Mouse (Mus musculus): ENCODE measurements around the gene Sept4.

Gene Sept4

GRCm38 (mm10) chr11:87571361-87571950 is 2.8 kb downstream of the Sept4 start:
- no peak for TF ChIP-seq GATA4 (IDR thresholded peaks at IDR 0.05; ENCODE audit: insufficient replicate concordance, low read length)

GRCm38 (mm10) chr11:87573751-87574150 is 5.0 kb downstream of the Sept4 start:
- TF ChIP-seq GATA4 (IDR thresholded peaks at IDR 0.05; ENCODE audit: insufficient replicate concordance, low read length) = no peak

GRCm38 (mm10) chr11:87574520-87575180 is 5.9 kb downstream of the Sept4 start:
- TF ChIP-seq GATA4 (IDR thresholded peaks at IDR 0.05; ENCODE audit: insufficient replicate concordance, low read length) = no peak

GRCm38 (mm10) chr11:87577601-87578248 is 9.0 kb downstream of the Sept4 start:
- TF ChIP-seq GATA4 (IDR thresholded peaks at IDR 0.05; ENCODE audit: insufficient replicate concordance, low read length) = no peak

DNA sequence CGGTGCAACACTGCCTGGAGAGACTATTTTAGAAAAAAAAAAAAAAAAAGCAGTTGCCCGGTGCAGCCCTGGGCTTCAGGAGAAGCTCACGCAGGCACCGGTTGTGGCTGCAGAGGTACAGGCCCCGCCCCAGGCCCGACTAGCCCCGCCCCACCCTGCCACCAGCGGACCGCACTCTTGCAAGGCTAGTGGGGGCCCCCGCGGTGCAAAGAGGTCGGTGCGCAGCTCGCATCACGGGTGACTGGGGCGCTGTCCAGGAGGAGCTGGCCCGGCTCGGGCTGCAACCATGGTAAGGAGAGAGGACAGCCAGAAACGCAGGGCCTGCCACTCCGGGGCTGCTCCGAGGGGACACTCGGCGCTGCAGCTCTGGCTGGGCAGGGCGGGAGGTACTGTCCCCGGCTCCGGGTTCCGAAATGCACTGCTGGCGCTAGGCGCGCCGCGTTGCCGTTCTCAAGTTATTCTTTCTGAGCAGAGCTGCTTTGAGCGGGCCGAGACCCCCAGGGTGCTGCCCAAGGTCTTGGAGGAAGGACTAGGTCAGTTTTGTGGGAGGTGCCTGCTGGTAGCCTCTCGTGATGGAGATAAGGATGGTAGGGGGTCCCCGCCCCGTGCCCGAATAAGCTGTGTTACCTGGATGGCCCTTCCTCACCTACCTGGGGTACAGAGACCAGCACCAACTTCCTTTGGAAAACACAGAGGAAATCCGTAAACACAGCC is 9.7 kb downstream of the Sept4 start:
- TF ChIP-seq GATA4 (IDR thresholded peaks at IDR 0.05; ENCODE audit: insufficient replicate concordance, low read length) = peak; percentile 7; the same call in 1 of the 2 replicates

DNA sequence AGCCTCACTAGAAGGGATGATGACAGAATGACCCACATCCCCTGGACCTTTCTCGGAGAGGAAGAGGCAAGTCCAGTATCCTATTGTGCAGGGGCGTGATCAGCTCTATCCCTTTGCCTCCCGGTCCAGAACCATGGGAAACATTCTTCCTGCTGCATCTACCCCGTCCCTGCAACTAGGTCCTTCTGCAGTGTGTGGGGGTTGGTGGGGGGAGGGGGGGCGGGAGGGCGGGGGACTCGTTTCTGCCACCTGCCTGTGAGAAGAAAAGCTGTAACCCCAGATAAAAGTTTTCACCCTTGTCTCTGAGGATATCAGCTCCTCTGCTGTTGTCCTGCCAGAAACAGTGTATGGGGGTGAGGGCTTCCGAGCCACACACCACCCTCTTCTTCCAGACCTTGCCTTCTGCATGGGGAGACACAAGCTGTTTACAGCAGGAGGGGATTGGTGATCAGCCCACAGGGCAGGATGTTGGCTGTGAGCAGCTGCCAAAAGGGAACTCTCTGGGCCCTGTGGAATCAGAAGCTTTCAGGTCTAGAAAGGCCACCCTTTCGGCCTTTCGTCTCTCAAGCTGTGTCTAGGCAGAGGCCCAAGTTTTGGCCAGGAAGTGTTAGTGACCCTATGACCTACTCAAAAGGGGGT is 10.4 kb downstream of the Sept4 start:
- no peak; the same call in 1 of the 2 replicates for TF ChIP-seq GATA4 (IDR thresholded peaks at IDR 0.05; ENCODE audit: insufficient replicate concordance, low read length)

DNA sequence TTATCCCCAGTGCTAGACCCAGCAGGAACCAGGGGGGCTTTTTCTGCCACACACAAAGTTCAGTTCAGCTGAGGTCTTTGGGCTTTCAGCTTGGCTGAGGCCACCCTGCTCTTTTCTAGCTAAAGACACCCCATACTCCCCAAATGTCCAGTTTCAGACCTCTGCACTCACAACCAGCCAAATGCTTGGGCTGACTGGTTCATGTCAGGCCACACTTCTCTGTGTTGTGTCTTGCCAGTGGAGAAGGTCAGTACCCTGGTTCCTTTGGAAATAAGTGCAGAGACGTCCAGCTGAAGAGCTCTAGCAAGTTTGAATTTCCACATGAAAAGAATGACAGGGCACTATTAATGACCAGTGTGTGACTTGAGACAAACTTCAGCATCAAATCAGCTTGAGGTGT is 11.0 kb downstream of the Sept4 start:
- no peak for TF ChIP-seq GATA4 (IDR thresholded peaks at IDR 0.05; ENCODE audit: insufficient replicate concordance, low read length)

DNA sequence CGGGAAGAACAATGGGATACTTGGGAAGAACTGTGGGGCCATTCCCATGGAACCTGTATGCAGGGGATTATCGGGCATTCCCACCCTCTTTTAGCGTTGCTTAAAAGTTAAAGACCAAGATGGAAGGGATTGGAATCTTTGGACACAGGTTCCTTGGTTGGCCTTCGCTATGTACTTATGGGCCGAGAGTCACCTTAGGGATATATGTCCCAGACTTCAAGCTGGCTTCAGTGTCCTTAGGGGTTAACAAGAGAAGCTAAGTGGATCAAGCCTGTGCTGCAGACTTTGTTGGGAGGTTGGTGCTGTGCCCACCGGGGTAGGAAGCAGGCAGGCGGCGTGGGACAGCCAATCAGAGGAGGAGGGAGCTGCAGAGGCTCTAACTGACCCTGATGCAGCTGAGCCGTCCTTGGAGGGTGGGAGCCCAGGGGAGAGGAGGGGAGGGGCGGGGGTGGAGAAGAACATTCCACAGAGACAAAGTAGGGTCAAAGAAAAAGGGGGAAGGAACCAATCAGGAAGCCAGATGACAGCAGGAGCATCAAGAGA is 11.9 kb downstream of the Sept4 start:
- TF ChIP-seq GATA4 (IDR thresholded peaks at IDR 0.05; ENCODE audit: insufficient replicate concordance, low read length) = no peak

- no peak for TF ChIP-seq GATA4 (IDR thresholded peaks at IDR 0.05; ENCODE audit: insufficient replicate concordance, low read length)
Measured at GRCm38 (mm10) chr11:87581161-87581865, 12.6 kb downstream of the Sept4 start.

DNA sequence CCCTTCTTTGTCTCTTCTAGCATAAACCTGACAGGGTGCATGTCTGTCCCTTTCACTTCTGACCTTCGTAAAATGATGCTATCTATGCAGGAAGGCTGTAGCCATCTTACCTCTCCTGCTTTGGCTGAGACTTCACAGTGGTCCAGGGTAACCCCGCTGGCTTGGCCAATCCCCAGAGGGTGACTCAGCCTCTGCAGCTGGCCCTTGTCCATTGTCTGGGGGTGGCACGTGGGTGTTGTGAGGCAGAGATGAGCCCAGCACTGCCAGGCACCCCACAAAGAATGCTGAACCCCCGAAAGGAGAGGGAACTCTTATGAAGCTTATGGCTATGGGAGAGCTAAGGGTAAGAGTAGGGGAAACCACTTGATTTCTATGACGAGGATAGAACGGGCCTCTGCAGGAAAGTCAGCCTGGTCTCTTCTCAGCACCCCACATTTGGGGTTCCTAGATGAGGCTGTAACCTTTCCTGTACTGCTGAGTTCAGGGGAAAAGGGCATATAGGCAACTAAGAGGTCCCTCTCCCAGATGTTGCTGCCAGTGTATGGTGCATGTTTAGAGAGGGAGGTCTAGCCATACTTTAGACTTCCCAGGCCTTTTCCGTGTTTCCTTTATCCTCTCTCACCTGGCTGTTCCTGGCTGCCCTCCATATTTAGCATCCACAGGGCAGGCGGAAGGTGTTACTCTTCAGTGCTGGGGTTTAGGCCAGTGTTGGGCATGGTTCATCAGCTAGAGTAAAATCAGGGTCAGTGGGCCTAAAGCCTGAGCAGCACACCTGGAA is 13.4 kb downstream of the Sept4 start:
- TF ChIP-seq GATA4 (IDR thresholded peaks at IDR 0.05; ENCODE audit: insufficient replicate concordance, low read length) = no peak

GRCm38 (mm10) chr11:87583291-87584034 is 14.8 kb downstream of the Sept4 start:
- no peak for TF ChIP-seq GATA4 (IDR thresholded peaks at IDR 0.05; ENCODE audit: insufficient replicate concordance, low read length)

DNA sequence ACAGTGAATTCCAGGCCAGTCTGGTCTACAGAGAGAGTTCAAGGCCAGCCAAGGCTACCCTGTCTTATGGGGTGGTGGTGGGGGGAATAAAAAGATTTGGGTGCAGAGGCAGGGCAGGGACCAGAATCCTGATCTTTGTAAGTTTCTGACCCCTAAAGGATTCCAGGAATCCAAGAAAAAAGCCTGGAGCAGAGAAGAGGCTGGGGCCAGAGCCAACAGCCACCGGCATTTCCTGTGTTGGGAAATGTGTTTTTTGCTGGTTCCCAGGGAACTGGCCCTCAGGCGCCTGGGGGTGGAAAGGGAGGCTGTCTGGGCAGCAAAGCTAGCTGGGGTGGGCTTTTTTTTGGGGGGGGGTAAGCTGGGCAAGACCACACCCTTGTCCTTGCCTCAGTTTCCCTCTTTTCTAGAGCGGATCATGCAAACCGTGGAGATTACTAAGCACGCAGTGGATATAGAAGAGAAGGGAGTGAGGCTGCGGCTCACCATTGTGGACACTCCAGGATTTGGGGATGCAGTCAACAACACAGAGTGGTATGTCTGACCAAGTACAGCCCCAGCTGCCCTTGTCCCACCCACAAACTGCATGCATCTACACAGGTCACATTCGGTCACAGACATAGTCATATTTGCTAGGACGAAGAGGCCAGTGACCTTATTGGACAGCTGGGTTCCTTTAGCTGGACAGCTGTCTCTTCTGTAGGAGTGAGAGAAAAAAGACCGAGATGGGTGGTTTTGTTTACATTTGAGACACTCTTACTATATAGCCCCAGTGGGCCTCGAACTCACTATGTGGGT is 16.2 kb downstream of the Sept4 start:
- TF ChIP-seq GATA4 (IDR thresholded peaks at IDR 0.05; ENCODE audit: insufficient replicate concordance, low read length) = no peak
